Mouse (Mus musculus) embryo, embryonic 10.5 days (tissue): Measurements from ENCODE around the gene Plekha6.
"Not testable (repeated sequence)": the region's sequence is repeated elsewhere in the genome, so short reads cannot be mapped to it uniquely, and the experiment has no call there.

ENCODE experiments used
- DNase-seq: peaks from one replicate; pipeline ENCODE4 v3.0.0-alpha.2; 2015; ENCODE audit warnings: low spot score

The Plekha6 gene

DNA sequence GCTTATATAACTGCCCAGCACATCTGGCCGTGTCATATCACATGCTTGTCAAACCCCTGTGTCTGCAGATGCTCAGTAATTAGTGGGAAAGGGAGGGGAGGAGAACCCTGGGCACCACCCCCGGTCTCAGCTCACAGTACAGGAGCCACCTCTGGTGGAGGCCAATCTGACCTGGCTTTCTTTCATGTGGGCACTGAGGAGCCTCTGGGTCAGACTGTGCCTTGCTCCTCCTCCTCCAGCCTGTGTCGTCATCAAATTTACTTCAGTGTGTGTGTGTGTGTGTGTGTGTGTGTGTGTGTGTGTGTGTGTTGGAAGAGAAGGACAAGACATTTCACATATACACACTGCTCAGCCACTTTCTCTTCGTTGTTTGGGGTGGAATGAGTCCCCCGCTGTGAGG is 159.3 kb downstream of the Plekha6 start:
- DNase-seq, result no peak

DNA sequence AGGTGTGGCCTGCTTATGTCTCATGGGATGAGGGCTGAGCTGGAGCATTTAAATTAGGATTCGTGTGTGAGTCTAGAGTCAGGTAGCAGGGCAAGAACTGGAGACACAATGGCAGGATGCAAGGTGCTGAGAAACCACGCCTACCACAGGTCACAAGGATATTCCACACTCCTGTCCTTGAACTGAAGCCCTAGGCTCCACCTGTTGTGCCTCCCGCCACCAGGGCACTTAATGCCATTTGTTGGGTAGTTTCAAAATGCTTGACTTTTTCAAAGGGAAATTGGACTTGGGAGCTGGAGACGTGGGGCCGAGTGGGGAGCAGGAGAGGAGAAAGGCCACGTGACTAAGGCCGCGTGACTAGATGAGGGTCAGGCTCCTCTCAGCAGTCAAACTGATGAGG is 161.9 kb downstream of the Plekha6 start:
- no peak for DNase-seq

DNA sequence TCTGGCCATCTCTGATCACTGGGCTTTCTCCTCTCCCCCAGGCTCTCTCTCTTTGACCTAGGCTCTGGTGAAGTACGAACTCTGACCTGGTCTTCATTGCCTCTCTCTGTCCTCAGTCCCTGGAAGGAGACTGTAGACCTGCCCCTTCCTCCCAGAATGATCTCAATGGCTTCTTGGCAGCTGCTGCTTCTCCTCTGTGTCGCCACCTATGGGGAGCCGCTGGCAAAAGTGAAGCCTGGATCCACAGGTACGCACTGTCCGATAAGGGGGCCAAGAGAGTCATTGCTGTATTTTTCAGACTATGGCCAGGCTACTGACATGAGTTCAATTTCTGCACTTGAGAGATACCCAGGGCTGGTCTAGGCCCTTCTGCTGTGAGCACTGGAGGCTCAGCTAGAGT is 163.1 kb downstream of the Plekha6 start:
- DNase-seq, result no peak

DNA sequence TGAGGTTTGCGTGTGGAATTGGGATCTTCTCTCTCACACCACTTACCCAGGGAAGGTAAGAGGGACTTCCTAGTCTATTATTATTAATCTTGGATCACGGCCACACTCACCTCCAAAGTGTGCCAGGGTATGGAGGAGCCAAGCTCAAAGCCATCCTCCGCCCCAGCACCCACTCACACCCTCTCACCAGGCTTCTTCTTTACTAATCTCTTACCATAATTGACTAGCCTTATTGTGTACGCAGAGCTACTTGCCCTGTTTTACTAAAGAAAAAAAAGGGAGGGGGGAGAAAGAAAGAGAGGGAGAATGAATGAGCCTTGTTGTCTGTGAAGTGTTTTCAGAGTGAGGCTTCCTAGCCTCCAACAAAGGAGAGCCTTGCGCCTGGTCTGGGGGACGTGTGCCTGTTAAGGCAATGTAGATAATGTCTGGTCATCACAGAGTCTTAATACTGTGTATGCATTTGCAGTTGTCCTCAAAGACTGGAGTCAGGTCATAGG is 164.3 kb downstream of the Plekha6 start:
- DNase-seq, result no peak

DNA sequence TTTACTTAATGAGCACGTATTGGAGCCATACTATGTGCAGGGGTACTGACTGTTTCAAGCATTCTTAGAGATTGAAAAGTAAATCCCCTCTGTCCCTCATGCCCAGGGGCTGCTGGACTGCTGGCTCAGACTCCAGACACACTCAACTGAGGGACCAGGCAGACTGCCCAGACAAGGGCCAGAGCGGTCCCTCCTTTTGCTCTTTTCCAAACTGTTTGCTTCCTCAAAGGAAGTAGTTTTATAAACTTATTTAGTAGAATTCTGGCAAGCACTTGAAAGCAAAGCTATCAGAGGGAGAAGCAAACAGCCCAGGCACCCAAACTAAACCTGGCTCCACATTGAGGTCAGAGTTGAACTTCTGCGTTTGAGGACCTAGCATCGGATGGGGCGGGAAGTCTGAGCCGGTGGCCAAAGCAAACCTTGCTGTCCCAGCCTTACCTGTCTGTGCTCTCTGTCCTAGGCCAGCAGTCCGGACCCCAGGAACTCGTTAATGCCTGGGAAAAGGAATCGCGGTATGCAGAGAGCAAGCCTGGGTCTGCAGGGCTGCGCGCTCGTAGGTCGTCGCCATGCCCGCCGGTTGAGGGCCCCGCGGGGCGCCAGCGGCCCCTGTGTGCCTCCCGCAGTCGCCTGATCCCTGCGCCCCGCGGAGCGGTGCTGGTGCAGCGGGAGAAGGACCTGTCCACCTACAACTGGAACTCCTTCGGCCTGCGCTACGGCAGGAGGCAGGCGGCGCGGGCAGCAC is 165.1 kb downstream of the Plekha6 start:
- peak; percentile 27 for DNase-seq

DNA sequence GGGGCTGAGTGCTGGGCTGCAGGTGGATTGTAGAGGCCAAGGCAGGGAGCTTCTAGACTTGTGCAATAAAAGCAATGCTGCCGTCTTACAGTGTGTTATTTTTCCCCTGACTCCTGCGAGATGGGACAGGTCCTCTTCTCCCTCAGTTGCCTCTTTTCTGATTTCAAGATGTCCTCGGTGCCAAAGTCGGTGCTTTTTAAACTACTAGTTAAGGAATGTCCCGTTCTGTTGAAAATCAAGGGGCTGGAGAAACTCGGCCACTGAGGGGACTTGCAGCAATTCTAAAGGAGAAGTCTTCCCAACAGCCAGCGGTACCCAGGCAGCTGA is 165.6 kb downstream of the Plekha6 start:
- peak; percentile 32 for DNase-seq

GRCm38 (mm10) chr1:133331142-133331541 is 167.1 kb downstream of the Plekha6 start:
- no peak for DNase-seq

- DNase-seq, result no peak
Measured at GRCm38 (mm10) chr1:133332656-133333430, 168.8 kb downstream of the Plekha6 start.

- DNase-seq, result no peak
Measured at GRCm38 (mm10) chr1:133333937-133334336, 169.9 kb downstream of the Plekha6 start.

DNA sequence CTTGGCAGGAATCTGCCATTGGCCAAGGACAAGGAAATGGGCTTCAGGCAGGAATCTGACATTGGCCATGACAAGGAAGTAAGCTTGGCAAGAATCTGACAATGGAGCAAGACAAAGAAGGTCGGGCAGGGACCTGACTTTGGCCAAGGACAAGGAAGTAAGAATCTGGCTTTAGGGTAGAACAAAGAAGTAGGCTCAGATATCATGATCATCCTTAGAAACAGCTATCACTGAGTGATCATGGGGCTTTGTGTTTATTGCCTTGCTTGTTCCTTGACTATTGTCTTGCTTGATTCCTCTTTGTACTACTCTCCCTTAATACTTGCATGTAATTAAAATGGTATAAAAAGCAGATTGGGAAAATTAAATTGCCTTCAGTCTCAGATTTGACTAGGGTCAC is 176.4 kb downstream of the Plekha6 start:
- DNase-seq, result not testable (repeated sequence)

GRCm38 (mm10) chr1:133344357-133344756 is 180.3 kb downstream of the Plekha6 start:
- DNase-seq, result no peak

DNA sequence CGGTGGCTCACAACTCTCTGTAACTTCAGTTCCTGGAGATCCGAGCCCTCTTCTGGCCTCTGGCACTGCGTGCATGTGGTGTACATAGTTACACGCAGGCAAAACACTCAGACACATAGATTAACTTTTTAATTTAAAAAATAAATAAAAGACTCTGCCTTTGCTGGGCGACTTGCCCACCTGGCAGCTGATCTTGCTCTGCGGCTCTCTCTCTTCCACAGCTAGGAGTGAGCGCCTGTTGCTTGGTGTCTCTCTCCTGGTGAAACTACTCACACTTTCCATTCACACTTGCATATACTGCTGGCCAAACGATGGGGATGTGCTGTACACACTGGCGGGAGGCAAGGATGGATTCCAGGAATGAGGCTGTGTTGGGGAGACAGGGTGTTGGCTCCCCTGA is 182.5 kb downstream of the Plekha6 start:
- DNase-seq, result no peak

DNA sequence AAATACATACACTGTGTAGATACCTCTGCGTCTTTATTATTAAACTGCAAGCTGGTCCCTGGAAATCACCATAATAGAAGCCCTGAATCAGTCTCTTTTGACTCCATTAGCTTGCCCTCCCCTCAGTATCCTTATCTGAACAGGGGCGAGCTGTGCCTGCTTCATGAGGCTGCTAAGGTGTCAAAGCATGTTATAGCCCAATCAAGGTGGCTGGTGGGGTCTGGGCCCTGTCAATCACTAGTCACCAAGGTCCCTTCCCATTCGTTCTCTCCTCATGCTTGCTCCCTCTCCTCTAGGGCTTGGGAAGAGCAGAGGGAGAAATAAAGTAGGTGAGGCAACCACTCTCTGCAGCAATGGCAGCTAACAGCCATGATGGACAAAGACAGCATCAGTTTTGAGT is 183.2 kb downstream of the Plekha6 start:
- no peak for DNase-seq

GRCm38 (mm10) chr1:133347693-133348520 is 183.9 kb downstream of the Plekha6 start:
- DNase-seq, result no peak

- DNase-seq, result no peak
Measured at GRCm38 (mm10) chr1:133350210-133350609, 186.2 kb downstream of the Plekha6 start, which contains the start of gene Ren1. Gene Ren1, plus strand, starts transcription at chr1:133350510.

DNA sequence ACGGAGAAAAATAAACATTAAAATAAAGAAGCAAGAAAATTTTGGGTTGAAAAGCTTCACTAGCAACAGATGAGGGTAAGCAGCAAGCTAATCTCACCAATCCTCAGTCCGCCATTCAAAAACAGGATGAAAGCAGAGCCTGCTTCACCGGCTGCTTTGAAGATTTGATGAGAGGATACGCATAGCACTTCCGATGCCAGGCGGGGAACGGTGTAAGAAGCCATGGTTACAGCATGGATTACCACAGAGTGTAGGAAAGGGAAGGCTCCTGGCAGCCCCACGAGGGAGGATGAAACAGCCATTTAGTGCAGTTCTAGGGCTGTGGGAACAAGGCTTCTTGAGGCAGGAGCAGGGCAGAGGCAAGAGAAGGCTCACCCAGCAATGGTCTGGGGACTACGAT is 187.8 kb downstream of the Plekha6 start:
- no peak for DNase-seq
